Mouse (Mus musculus): ENCODE measurements at regions not wholly inside any gene's neighbourhood (a gene's known extent, or its start where the extent isn't known, plus 50 kb on each side); places are given as distances from the start of the nearest gene placed in this dataset.

DNA sequence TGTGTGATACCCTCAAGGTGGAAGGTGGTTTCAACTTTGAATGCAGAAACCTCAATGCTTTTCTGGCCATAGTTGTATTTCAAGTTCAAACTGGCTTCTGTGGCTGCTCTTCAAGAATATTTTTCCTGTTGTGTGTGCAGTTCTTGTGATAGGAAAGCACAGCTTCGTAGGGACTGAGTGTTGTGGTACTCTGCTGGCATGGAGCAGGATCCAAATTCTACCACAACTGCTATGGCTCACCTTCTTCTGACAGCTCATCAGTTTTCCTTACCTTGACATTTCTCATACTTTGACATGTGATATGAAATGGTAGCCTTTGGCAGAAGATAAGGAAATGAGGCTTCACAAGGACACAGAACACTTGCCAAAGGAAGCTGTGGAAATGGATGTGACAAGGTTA lies 79.0 kb upstream of the Reg3g start:
- dilution Hi-C loops (cut with MboI; ENCODE audit: extremely low pct_ligation_motif_present, extremely low pct_unique_long_range_greater_than_20kb, low sequenced_read_pairs) (no loop called here), in situ Hi-C loops (cut with MboI; ENCODE audit: low pct_ligation_motif_present, low pct_unique_long_range_greater_than_20kb, low sequenced_read_pairs) (no loop called here)
- H3K79me2 ChIP-seq (replicated peaks; ENCODE audit: control insufficient read depth, extremely low read depth, insufficient read depth, poor library complexity, severe bottlenecking), result no peaks in the 10 kb centered on the region
- H3K9ac ChIP-seq (ENCODE audit: insufficient read depth, low read depth), result no peak overlapping the region
- H3K9me3 ChIP-seq (replicated peaks; ENCODE audit: low read length), result peaks cover 64% of the 10 kb centered on the region
- no peak overlapping the region for H3K4me2 ChIP-seq (ENCODE audit: insufficient read depth, low read depth, poor library complexity, severe bottlenecking)
- no peaks in the 10 kb centered on the region for H3K36me3 ChIP-seq (replicated peaks in 1 of 2; ENCODE audit: control insufficient read depth in 1 of 2, insufficient read depth in 1 of 2, low read length in 1 of 2)
- DNase-seq (ENCODE audit: extremely low read depth), result no peak
- H3K4me1 ChIP-seq (ENCODE audit: control insufficient read depth in 1 of 2, insufficient read depth in 2 of 2), result no peaks in the 10 kb centered on the region
- H3K27ac ChIP-seq (ENCODE audit: insufficient read depth, low read depth), result no peak overlapping the region
- TF ChIP-seq SMC3 (IDR thresholded peaks at IDR 0.05; ENCODE audit: low read depth, low read length) (no peak), TCF12 (IDR thresholded peaks at IDR 0.05; ENCODE audit: low read depth, low read length) (no peak), UBTF (IDR thresholded peaks at IDR 0.05; ENCODE audit: low read depth, low read length) (no peak), SIN3A (IDR thresholded peaks at IDR 0.05; ENCODE audit: low read length) (no peak), POLR2A (IDR thresholded peaks at IDR 0.05; ENCODE audit: low read depth, low read length) (no peak)
- no peak overlapping the region for H3K4me3 ChIP-seq (replicated peaks in 1 of 3; ENCODE audit: low read depth in 2 of 3, low read length in 2 of 3, poor library complexity in 1 of 3)
- no peaks in the 10 kb centered on the region for H3K27me3 ChIP-seq (replicated peaks)

DNA sequence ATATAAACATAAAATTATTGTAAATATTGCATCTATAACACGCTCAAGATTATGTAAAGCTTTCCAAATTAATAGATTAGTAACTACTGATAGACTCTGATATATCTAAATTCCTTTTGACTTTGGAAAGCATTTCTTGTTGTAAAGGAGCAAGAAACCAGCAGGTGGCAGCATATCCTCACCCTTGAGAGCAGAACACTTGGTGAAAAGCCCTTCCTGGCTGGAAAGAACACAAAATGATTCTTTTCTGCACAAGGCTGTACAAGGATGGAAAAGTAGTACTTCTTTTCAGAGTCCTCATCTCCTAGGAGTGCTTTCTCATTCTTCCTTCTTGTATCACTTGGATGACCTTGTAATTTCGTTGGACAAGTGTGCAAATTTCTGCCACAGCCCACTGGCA lies 75.6 kb upstream of the Reg3g start:
- TF ChIP-seq SMC3 (IDR thresholded peaks at IDR 0.05; ENCODE audit: low read depth, low read length) (peak; percentile 27), GABPA (IDR thresholded peaks at IDR 0.05; ENCODE audit: insufficient replicate concordance, low read depth, low read length) (no peak), EP300 (IDR thresholded peaks at IDR 0.05; ENCODE audit: low read length) (no peak), RAD21 (IDR thresholded peaks at IDR 0.05; ENCODE audit: low read depth, low read length) (peak; percentile 58), CTCF (conservative IDR thresholded peaks at IDR 0.05 in 1 of 2, IDR thresholded peaks at IDR 0.05 in 1 of 2; ENCODE audit: low read depth in 2 of 2, low read length in 2 of 2) (peak in 1 of 2 experiments; percentile 52; a peak in 2 of 4 replicates), JUND (conservative IDR thresholded peaks at IDR 0.05; ENCODE audit: low read depth, low read length) (no peak)
- in situ Hi-C loops (cut with MboI; ENCODE audit: low pct_ligation_motif_present, low pct_unique_long_range_greater_than_20kb, low sequenced_read_pairs) (no loop called here), dilution Hi-C loops (cut with MboI; ENCODE audit: extremely low pct_ligation_motif_present, extremely low pct_unique_long_range_greater_than_20kb, low sequenced_read_pairs) (no loop called here)
- H3K4me2 ChIP-seq (ENCODE audit: insufficient read depth, low read depth, poor library complexity, severe bottlenecking), result no peak overlapping the region
- no peaks in the 10 kb centered on the region for H3K4me1 ChIP-seq (ENCODE audit: control insufficient read depth in 1 of 2, insufficient read depth in 2 of 2)
- H3K27me3 ChIP-seq (replicated peaks), result no peaks in the 10 kb centered on the region
- H3K79me2 ChIP-seq (replicated peaks; ENCODE audit: control insufficient read depth, extremely low read depth, insufficient read depth, poor library complexity, severe bottlenecking), result no peaks in the 10 kb centered on the region
- no peak overlapping the region for H3K4me3 ChIP-seq (replicated peaks in 1 of 3; ENCODE audit: low read depth in 2 of 3, low read length in 2 of 3, poor library complexity in 1 of 3)
- peak; percentile 3 for DNase-seq (ENCODE audit: extremely low read depth)
- no peak overlapping the region for H3K27ac ChIP-seq (ENCODE audit: insufficient read depth, low read depth)
- H3K9ac ChIP-seq (ENCODE audit: insufficient read depth, low read depth), result no peak overlapping the region
- no peaks in the 10 kb centered on the region for H3K36me3 ChIP-seq (replicated peaks in 1 of 2; ENCODE audit: control insufficient read depth in 1 of 2, insufficient read depth in 1 of 2, low read length in 1 of 2)
- peaks cover 50% of the 10 kb centered on the region for H3K9me3 ChIP-seq (replicated peaks; ENCODE audit: low read length)

DNA sequence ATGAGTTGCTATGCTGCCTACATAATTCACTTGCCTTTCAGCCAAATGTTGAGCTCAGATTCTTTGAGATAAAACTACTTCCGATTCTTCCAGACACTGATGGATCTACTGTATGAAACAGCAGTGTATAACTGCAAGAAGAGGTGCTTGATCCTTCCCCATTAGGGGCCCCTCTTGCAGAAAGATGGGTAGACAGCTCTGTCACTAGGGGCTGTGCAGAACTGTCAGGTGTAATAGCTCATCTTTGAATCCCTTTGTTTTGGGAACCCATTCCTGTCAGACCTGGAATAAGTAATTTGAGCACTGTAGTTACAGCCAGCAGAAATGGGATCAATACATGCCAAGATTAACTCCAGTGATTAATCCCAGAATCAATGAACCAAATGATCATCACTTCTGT lies 68.8 kb upstream of the Reg3g start:
- no peak overlapping the region for H3K27ac ChIP-seq (ENCODE audit: insufficient read depth, low read depth)
- no peaks in the 10 kb centered on the region for H3K27me3 ChIP-seq (replicated peaks)
- H3K4me2 ChIP-seq (ENCODE audit: insufficient read depth, low read depth, poor library complexity, severe bottlenecking), result no peak overlapping the region
- no peaks in the 10 kb centered on the region for H3K79me2 ChIP-seq (replicated peaks; ENCODE audit: control insufficient read depth, extremely low read depth, insufficient read depth, poor library complexity, severe bottlenecking)
- H3K4me3 ChIP-seq (replicated peaks in 1 of 3; ENCODE audit: low read depth in 2 of 3, low read length in 2 of 3, poor library complexity in 1 of 3), result no peak overlapping the region
- DNase-seq (ENCODE audit: extremely low read depth), result no peak
- TF ChIP-seq JUND (conservative IDR thresholded peaks at IDR 0.05; ENCODE audit: low read depth, low read length) (no peak), PAX5 (IDR thresholded peaks at IDR 0.05; ENCODE audit: low read length) (no peak), KAT2A (IDR thresholded peaks at IDR 0.05; ENCODE audit: insufficient replicate concordance, low read length) (no peak), ZNF384 (IDR thresholded peaks at IDR 0.05; ENCODE audit: low read depth, low read length) (no peak), BHLHE40 (IDR thresholded peaks at IDR 0.05; ENCODE audit: low read depth, low read length) (no peak), MAZ (IDR thresholded peaks at IDR 0.05; ENCODE audit: low read depth, low read length) (no peak), POLR2A (IDR thresholded peaks at IDR 0.05; ENCODE audit: low read depth, low read length) (no peak), UBTF (IDR thresholded peaks at IDR 0.05; ENCODE audit: low read depth, low read length) (no peak), MAFK (IDR thresholded peaks at IDR 0.05; ENCODE audit: insufficient replicate concordance, low read length) (no peak), NRF1 (IDR thresholded peaks at IDR 0.05; ENCODE audit: low read depth, low read length) (no peak), IRF4 (IDR thresholded peaks at IDR 0.05; ENCODE audit: low read depth, low read length) (no peak), RAD21 (IDR thresholded peaks at IDR 0.05; ENCODE audit: low read depth, low read length) (no peak), ETS1 (conservative IDR thresholded peaks at IDR 0.05; ENCODE audit: low read depth, low read length) (no peak), SIN3A (IDR thresholded peaks at IDR 0.05; ENCODE audit: low read length) (no peak)
- no peaks in the 10 kb centered on the region for H3K4me1 ChIP-seq (ENCODE audit: control insufficient read depth in 1 of 2, insufficient read depth in 2 of 2)
- H3K9me3 ChIP-seq (replicated peaks; ENCODE audit: low read length), result peaks cover 33% of the 10 kb centered on the region
- no peaks in the 10 kb centered on the region for H3K36me3 ChIP-seq (replicated peaks in 1 of 2; ENCODE audit: control insufficient read depth in 1 of 2, insufficient read depth in 1 of 2, low read length in 1 of 2)
- in situ Hi-C loops (cut with MboI; ENCODE audit: low pct_ligation_motif_present, low pct_unique_long_range_greater_than_20kb, low sequenced_read_pairs) (no loop called here), dilution Hi-C loops (cut with MboI; ENCODE audit: extremely low pct_ligation_motif_present, extremely low pct_unique_long_range_greater_than_20kb, low sequenced_read_pairs) (no loop called here)
- H3K9ac ChIP-seq (ENCODE audit: insufficient read depth, low read depth), result no peak overlapping the region
